Mouse (Mus musculus) CH12.LX (cell line): ENCODE data around the gene Smim24. TPM values are rescaled to one million over a fixed set of nuclear protein-coding genes. Genes with fewer than 3 reads are reported as not detected.

Experiments used
- DNase-seq: peaks from one replicate; pipeline ENCODE4 v3.0.0-alpha.2; 2013; ENCODE audit errors: extremely low read depth
- H3K27ac ChIP-seq: 2 replicates; pipeline ENCODE4 v1.5.1; 2012; ENCODE audit warnings: low read depth, mild to moderate bottlenecking, control low read depth, moderate library complexity; ENCODE audit not compliant: insufficient read depth
- H3K27me3 ChIP-seq: replicated peaks from 2 replicates; pipeline ENCODE3; 2012; ENCODE audit warnings: inconsistent platforms
- H3K36me3 ChIP-seq, 2 experiments: replicated peaks in 1 of 2; 2 replicates each; pipeline versions ENCODE3 to v1.6.1; 2012; ENCODE audit warnings: inconsistent platforms in 1 of 2, low read length in 1 of 2, mild to moderate bottlenecking in 1 of 2, mixed read lengths in 1 of 2, moderate library complexity in 1 of 2; ENCODE audit not compliant: control insufficient read depth in 1 of 2, insufficient read depth in 1 of 2
- H3K4me1 ChIP-seq, 2 experiments: 2 replicates each; pipeline ENCODE4 v1.6.1; 2012; ENCODE audit warnings: inconsistent platforms in 1 of 2, moderate library complexity in 1 of 2; ENCODE audit not compliant: insufficient read depth in 2 of 2, control insufficient read depth in 1 of 2
- H3K4me2 ChIP-seq: 2 replicates; pipeline ENCODE4 v1.6.1; 2012; ENCODE audit warnings: low read depth, mild to moderate bottlenecking, control low read depth; ENCODE audit not compliant: poor library complexity, insufficient read depth, severe bottlenecking
- H3K4me3 ChIP-seq, 3 experiments: fragments of 150-350 bp in 1 of 3; sonication (generic) in 1 of 3; replicated peaks in 1 of 3; 2 replicates each; pipeline versions ENCODE3 to v1.5.1; 2011 to 2012; ENCODE audit warnings: low read depth in 2 of 3, low read length in 2 of 3, mild to moderate bottlenecking in 2 of 3, moderate library complexity in 2 of 3, control low read depth in 1 of 3, improper control_type of control experiment in 1 of 3, inconsistent platforms in 1 of 3, mixed read lengths in 1 of 3; ENCODE audit not compliant: poor library complexity in 1 of 3
- H3K79me2 ChIP-seq: replicated peaks from 2 replicates; pipeline ENCODE4 v1.6.1; 2012; ENCODE audit warnings: mild to moderate bottlenecking, moderate library complexity; ENCODE audit not compliant: control insufficient read depth, poor library complexity, insufficient read depth, severe bottlenecking; ENCODE audit errors: extremely low read depth
- H3K9ac ChIP-seq: 2 replicates; pipeline ENCODE4 v1.6.1; 2012; ENCODE audit warnings: low read depth, mild to moderate bottlenecking, control low read depth, moderate library complexity; ENCODE audit not compliant: insufficient read depth
- H3K9me3 ChIP-seq: replicated peaks from 2 replicates; pipeline ENCODE3; 2012; ENCODE audit warnings: low read length, inconsistent platforms, mixed read lengths
- BHLHE40 ChIP-seq: IDR thresholded peaks from 2 replicates; pipeline ENCODE4 v1.6.1; 2011; ENCODE audit warnings: mild to moderate bottlenecking, low read depth, low read length, improper control_type of control experiment
- CHD2 ChIP-seq: IDR thresholded peaks from 2 replicates; pipeline ENCODE4 v1.6.1; 2011; ENCODE audit warnings: low read length, improper control_type of control experiment
- E2F4 ChIP-seq: IDR thresholded peaks from 2 replicates; pipeline ENCODE4 v1.6.1; 2011; ENCODE audit warnings: low read depth, low read length, improper control_type of control experiment; ENCODE audit not compliant: insufficient replicate concordance
- EP300 ChIP-seq: IDR thresholded peaks from 2 replicates; pipeline ENCODE4 v1.6.1; 2011; ENCODE audit warnings: low read length, improper control_type of control experiment
- ETS1 ChIP-seq: conservative IDR thresholded peaks from 2 replicates; pipeline ENCODE4 v1.6.1; 2012; ENCODE audit warnings: low read depth, mild to moderate bottlenecking, inconsistent platforms, low read length, improper control_type of control experiment, moderate library complexity
- GABPA ChIP-seq: IDR thresholded peaks from 2 replicates; pipeline ENCODE4 v1.6.1; 2012; ENCODE audit warnings: low read depth, low read length, improper control_type of control experiment, inconsistent platforms; ENCODE audit not compliant: insufficient replicate concordance
- HCFC1 ChIP-seq: IDR thresholded peaks from 2 replicates; pipeline ENCODE4 v1.6.1; 2012; ENCODE audit warnings: low read depth, mild to moderate bottlenecking, inconsistent platforms, low read length, improper control_type of control experiment
- KAT2A ChIP-seq: IDR thresholded peaks from 2 replicates; pipeline ENCODE4 v1.6.1; 2012; ENCODE audit warnings: low read length, improper control_type of control experiment, inconsistent platforms; ENCODE audit not compliant: insufficient replicate concordance
- MAFK ChIP-seq: IDR thresholded peaks from 2 replicates; pipeline ENCODE4 v1.6.1; 2011; ENCODE audit warnings: low read length, improper control_type of control experiment; ENCODE audit not compliant: insufficient replicate concordance
- MAX ChIP-seq: IDR thresholded peaks from 2 replicates; pipeline ENCODE4 v1.6.1; 2011; ENCODE audit warnings: low read length, improper control_type of control experiment
- MAZ ChIP-seq: IDR thresholded peaks from 2 replicates; pipeline ENCODE4 v1.6.1; 2012; ENCODE audit warnings: low read depth, mild to moderate bottlenecking, inconsistent platforms, low read length, improper control_type of control experiment, moderate library complexity
- NELFE ChIP-seq: IDR thresholded peaks from 2 replicates; pipeline ENCODE4 v1.6.1; 2011; ENCODE audit warnings: low read depth, low read length, improper control_type of control experiment
- NRF1 ChIP-seq: IDR thresholded peaks from 2 replicates; pipeline ENCODE4 v1.6.1; 2014; ENCODE audit warnings: low read depth, mild to moderate bottlenecking, inconsistent platforms, low read length, improper control_type of control experiment, moderate library complexity
- RAD21 ChIP-seq: IDR thresholded peaks from 2 replicates; pipeline ENCODE4 v1.6.1; 2011; ENCODE audit warnings: low read depth, mild to moderate bottlenecking, low read length, improper control_type of control experiment, moderate library complexity
- RCOR1 ChIP-seq: conservative IDR thresholded peaks from 2 replicates; pipeline ENCODE4 v1.6.1; 2012; ENCODE audit warnings: low read depth, mild to moderate bottlenecking, inconsistent platforms, low read length, improper control_type of control experiment
- SMC3 ChIP-seq: IDR thresholded peaks from 2 replicates; pipeline ENCODE4 v1.6.1; 2011; ENCODE audit warnings: low read depth, low read length, improper control_type of control experiment
- TBP ChIP-seq: conservative IDR thresholded peaks from 2 replicates; pipeline ENCODE4 v1.6.1; 2011; ENCODE audit warnings: low read depth, low read length, improper control_type of control experiment
- TCF12 ChIP-seq: IDR thresholded peaks from 2 replicates; pipeline ENCODE4 v1.6.1; 2014; ENCODE audit warnings: low read depth, mild to moderate bottlenecking, inconsistent platforms, low read length, improper control_type of control experiment
- USF1 ChIP-seq: IDR thresholded peaks from 2 replicates; pipeline ENCODE4 v1.6.1; 2014; ENCODE audit warnings: low read depth, mild to moderate bottlenecking, inconsistent platforms, low read length, improper control_type of control experiment
- USF2 ChIP-seq: conservative IDR thresholded peaks from 2 replicates; pipeline ENCODE4 v1.6.1; 2011; ENCODE audit warnings: low read depth, low read length, improper control_type of control experiment
- ZC3H11A ChIP-seq: IDR thresholded peaks from 2 replicates; pipeline ENCODE4 v1.6.1; 2012; ENCODE audit warnings: low read depth, mild to moderate bottlenecking, inconsistent platforms, low read length, improper control_type of control experiment
- ZMIZ1 ChIP-seq: IDR thresholded peaks from 2 replicates; pipeline ENCODE4 v1.6.1; 2012; ENCODE audit warnings: low read depth, mild to moderate bottlenecking, inconsistent platforms, low read length, improper control_type of control experiment
- ZNF384 ChIP-seq: IDR thresholded peaks from 2 replicates; pipeline ENCODE4 v1.6.1; 2012; ENCODE audit warnings: low read depth, low read length, improper control_type of control experiment, inconsistent platforms
- dilution Hi-C: fragments of 300-500 bp; cut with MboI; formaldehyde crosslinking; loops from 2 replicates; pipeline ENCODE4 v1.14.3; 2020; ENCODE audit warnings: low sequenced_read_pairs; ENCODE audit not compliant: extremely low pct_unique_long_range_greater_than_20kb, extremely low pct_ligation_motif_present
- in situ Hi-C: fragments of 300-500 bp; cut with MboI; formaldehyde crosslinking; loops from 3 replicates; pipeline ENCODE4 v1.14.3; 2019; ENCODE audit warnings: low sequenced_read_pairs, low pct_ligation_motif_present, low pct_unique_long_range_greater_than_20kb, mixed read lengths
- polyA plus RNA-seq: library from polyadenylated mRNA; unstranded; fragments of >175 nt; gene quantifications from 2 replicates; pipeline ENCODE4 v1.2.1, GENCODE M21; 2012; ENCODE audit warnings: low read depth; ENCODE audit not compliant: insufficient read length
- total RNA-seq, 2 experiments: library from RNA; depleted of rRNA; stranded (reverse); fragments of 300-350 nt in 1 of 2; fragments of >200 nt in 1 of 2; gene quantifications; 2 replicates each; pipeline ENCODE4 v1.2.3; 2012 to 2014

The Smim24 gene
- total and polyA plus RNA-seq, 3 experiments = 0.13 to 0.64 TPM; not detected in 1

DNA sequence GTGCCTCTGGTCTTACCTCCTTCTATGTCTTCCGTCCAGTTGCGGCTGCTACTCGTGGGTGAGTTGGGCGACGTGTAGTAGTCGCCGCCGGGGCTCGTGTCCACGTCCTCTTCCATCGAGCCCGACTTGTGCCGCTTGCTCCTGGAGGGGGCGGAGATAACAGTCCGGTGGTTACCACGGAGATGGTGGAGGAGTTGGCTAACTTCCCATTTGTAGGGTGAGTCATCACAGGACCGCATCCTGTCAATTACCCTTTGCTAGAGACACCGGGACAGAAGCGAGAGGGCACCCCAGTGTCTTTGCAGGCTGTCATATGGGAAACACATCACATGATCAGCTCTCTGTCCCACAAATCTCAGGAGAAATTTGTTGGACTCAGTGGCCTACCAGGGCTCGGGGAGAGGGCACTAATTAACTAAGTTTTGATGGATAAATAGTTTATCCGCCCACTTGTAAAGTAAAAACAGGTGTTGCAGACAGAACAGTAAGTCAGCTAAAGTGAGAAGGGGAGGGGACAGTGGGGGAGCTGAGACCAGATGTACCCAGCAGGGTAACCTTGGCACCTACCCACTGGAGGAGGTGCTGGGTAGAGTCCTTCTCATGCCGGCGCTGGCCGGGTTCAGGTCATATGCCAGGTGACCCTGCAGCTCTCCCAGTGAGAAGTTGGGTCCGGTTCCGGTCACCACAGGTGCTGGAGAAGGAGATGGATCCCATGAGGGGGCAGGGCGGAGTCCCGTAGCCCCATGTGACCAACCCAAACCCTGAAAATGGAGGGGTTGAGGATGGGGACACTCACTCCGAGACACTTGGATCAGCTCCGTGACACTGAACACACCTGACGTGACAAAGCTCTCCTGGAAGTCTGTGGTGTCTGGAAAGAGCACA, 14.9 kb downstream of the Smim24 start:
- no peak overlapping the region for H3K4me3 ChIP-seq
- no peaks in the 10 kb centered on the region for H3K79me2 ChIP-seq
- TF ChIP-seq USF2 = no peak
- TF ChIP-seq, all 38 proteins: peak for 0
- peaks cover 53 to 74% of the 10 kb centered on the region in 2 experiments for H3K4me1 ChIP-seq
- in situ Hi-C loops (loop anchor here (5.0 kb wide), 1 partner anchor 35 kb away; no protein-coding TSS in a partner anchor), dilution Hi-C loops (no loop called here)
- H3K9me3 ChIP-seq = no peaks in the 10 kb centered on the region
- no peak overlapping the region for H3K4me2 ChIP-seq
- DNase-seq = peak; percentile 71
- peaks cover 47 to 60% of the 10 kb centered on the region in 2 experiments for H3K36me3 ChIP-seq
- H3K9ac ChIP-seq = no peak overlapping the region
- H3K27ac ChIP-seq = no peak overlapping the region
- no peaks in the 10 kb centered on the region for H3K27me3 ChIP-seq

DNA sequence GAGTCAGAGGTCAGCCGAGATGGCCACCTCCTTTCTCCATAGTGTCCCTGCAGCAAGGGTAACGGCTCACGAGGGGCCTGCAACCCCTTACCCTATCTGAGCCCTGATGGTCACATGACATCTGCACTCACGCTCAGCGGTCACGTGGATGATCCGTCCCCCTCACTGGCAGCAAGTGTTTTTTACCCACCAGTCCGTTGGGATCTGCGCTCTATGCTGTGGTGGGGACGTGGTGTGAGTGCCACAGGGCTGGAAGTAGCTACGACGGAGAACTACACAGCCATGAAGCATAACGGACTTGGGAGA, 15.5 kb downstream of the Smim24 start:
- in situ Hi-C loops = loop anchor here (5.0 kb wide), 1 partner anchor 34 kb away; no protein-coding TSS in a partner anchor
- TF ChIP-seq MAX = no peak
- TF ChIP-seq KAT2A = no peak
- no peak for DNase-seq
- dilution Hi-C loops = no loop called here
- peaks cover 56 to 77% of the 10 kb centered on the region in 2 experiments for H3K4me1 ChIP-seq
- no peak overlapping the region for H3K4me2 ChIP-seq
- no peak overlapping the region for H3K9ac ChIP-seq
- no peak overlapping the region for H3K4me3 ChIP-seq
- no peak overlapping the region for H3K27ac ChIP-seq
- H3K9me3 ChIP-seq = no peaks in the 10 kb centered on the region
- no peaks in the 10 kb centered on the region for H3K27me3 ChIP-seq
- no peaks in the 10 kb centered on the region for H3K79me2 ChIP-seq
- H3K36me3 ChIP-seq = peaks cover 50 to 61% of the 10 kb centered on the region in 2 experiments

DNA sequence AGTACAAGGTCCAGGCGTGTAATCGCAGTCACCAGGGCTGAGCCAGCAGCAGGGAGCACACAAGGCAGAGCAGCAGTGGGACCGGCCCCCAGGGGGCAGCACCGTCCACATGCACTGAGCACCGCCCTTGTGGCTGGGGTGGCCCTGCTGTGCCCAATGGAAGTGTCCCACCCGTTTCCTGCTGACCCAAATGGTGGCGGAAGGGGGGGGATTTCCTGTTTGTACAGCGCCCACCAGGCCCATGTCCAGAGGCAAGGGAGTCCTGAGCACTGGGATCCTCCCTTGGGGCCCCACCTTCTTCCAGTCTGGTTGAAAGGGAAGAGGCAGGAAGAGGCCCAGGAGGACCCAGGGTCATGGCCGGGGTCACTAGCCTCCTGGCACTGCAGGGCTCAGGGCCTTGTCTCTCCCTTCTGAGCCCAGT, 16.0 kb downstream of the Smim24 start:
- dilution Hi-C loops = no loop called here
- Histone ChIP-seq H3K9ac (no peak overlapping the region), H3K9me3 (no peaks in the 10 kb centered on the region), H3K4me1 (peaks cover 60 to 79% of the 10 kb centered on the region in 2 experiments), H3K79me2 (0 out of 2 replicates have a peak, but pooled peaks cover under 1% of the 10 kb centered on the region), H3K4me3 (peak overlapping the region in 1 of 3 experiments; percentile 3), H3K36me3 (peaks cover 50 to 63% of the 10 kb centered on the region in 2 experiments), H3K4me2 (no peak overlapping the region), H3K27ac (no peak overlapping the region), H3K27me3 (no peaks in the 10 kb centered on the region)
- in situ Hi-C loops = loop anchor here (5.0 kb wide), 1 partner anchor 33 kb away; no protein-coding TSS in a partner anchor
- peak; percentile 83 for DNase-seq
- TF ChIP-seq ETS1 (no peak), RAD21 (peak; percentile 54), GABPA (no peak), MAZ (peak; percentile 53; the same call in 1 of the 2 replicates), ZMIZ1 (no peak), CHD2 (no peak), TCF12 (0 out of 2 replicates have a peak, but pooled peaks have one; percentile 4), HCFC1 (no peak), NRF1 (no peak), E2F4 (no peak), BHLHE40 (no peak), SMC3 (peak; percentile 82), TBP (no peak), USF1 (no peak), ZNF384 (no peak), MAFK (no peak), ZC3H11A (no peak), USF2 (no peak), NELFE (no peak), EP300 (0 out of 2 replicates have a peak, but pooled peaks have one; percentile 25), RCOR1 (no peak)
